Mouse (Mus musculus) MEL (cell line): ENCODE measurements at regions not wholly inside any gene's neighbourhood (a gene's known extent, or its start where the extent isn't known, plus 50 kb on each side); places are given as distances from the start of the nearest gene placed in this dataset.

Source experiments
- DNase-seq: peaks from one replicate; pipeline ENCODE4 v3.0.0; 2011; ENCODE audit warnings: low read depth, low spot score
- H3K27ac ChIP-seq: 2 replicates; pipeline ENCODE4 v1.5.1; 2012; ENCODE audit warnings: low read depth, mild to moderate bottlenecking, control low read depth, low read length, moderate library complexity; ENCODE audit not compliant: control insufficient read depth
- H3K27me3 ChIP-seq, 2 experiments: fragments of 150-350 bp in 1 of 2; sonication (generic) in 1 of 2; 2 replicates each; pipeline ENCODE4 v1.6.1; 2012; ENCODE audit warnings: low read length in 2 of 2, mild to moderate bottlenecking in 2 of 2, improper control_type of control experiment in 1 of 2, moderate library complexity in 1 of 2; ENCODE audit not compliant: insufficient read depth in 2 of 2, control insufficient read depth in 1 of 2
- H3K36me3 ChIP-seq, 2 experiments: 2 replicates each; pipeline ENCODE4 v1.6.1; 2012 to 2014; ENCODE audit warnings: low read length in 2 of 2, improper control_type of control experiment in 1 of 2, inconsistent platforms in 1 of 2, mild to moderate bottlenecking in 1 of 2; ENCODE audit not compliant: insufficient read depth in 2 of 2, control insufficient read depth in 1 of 2
- H3K4me1 ChIP-seq, 2 experiments: fragments of 150-350 bp in 1 of 2; sonication (generic) in 1 of 2; 2 replicates each; pipeline ENCODE4 v1.6.1; 2012; ENCODE audit warnings: low read length in 2 of 2, improper control_type of control experiment in 1 of 2, mild to moderate bottlenecking in 1 of 2; ENCODE audit not compliant: insufficient read depth in 2 of 2, control insufficient read depth in 1 of 2
- H3K4me3 ChIP-seq, 2 experiments: fragments of 150-350 bp in 1 of 2; sonication (generic) in 1 of 2; 2 replicates each; pipeline ENCODE4 v1.5.1; 2012; ENCODE audit warnings: low read depth in 2 of 2, low read length in 2 of 2, mild to moderate bottlenecking in 2 of 2, moderate library complexity in 2 of 2, control low read depth in 1 of 2, improper control_type of control experiment in 1 of 2; ENCODE audit not compliant: control insufficient read depth in 1 of 2, insufficient read depth in 1 of 2
- H3K79me2 ChIP-seq: 2 replicates; pipeline ENCODE4 v1.6.1; 2012; ENCODE audit warnings: mild to moderate bottlenecking, low read length, moderate library complexity; ENCODE audit not compliant: control insufficient read depth, poor library complexity, insufficient read depth
- H3K9ac ChIP-seq: 2 replicates; pipeline ENCODE4 v1.6.1; 2012; ENCODE audit warnings: low read depth, mild to moderate bottlenecking, control low read depth, low read length, moderate library complexity; ENCODE audit not compliant: control insufficient read depth, poor library complexity, severe bottlenecking
- H3K9me3 ChIP-seq: fragments of 150-350 bp; sonication (generic); replicated peaks from 2 replicates; pipeline ENCODE4 v1.6.1; 2012; ENCODE audit warnings: mild to moderate bottlenecking, low read length, improper control_type of control experiment, moderate library complexity; ENCODE audit not compliant: insufficient read depth
- CHD2 ChIP-seq: IDR thresholded peaks from 2 replicates; pipeline ENCODE4 v1.6.1; 2011; ENCODE audit warnings: low read length, improper control_type of control experiment
- CTCF ChIP-seq, 3 experiments: IDR thresholded peaks in 2 of 3; conservative IDR thresholded peaks in 1 of 3; 2 replicates each; pipeline ENCODE4 v1.5.1; 2011 to 2012; ENCODE audit warnings: low read length in 3 of 3, low read depth in 2 of 3, mild to moderate bottlenecking in 2 of 3, improper control_type of control experiment in 1 of 3, inconsistent platforms in 1 of 3, mixed read lengths in 1 of 3, moderate library complexity in 1 of 3; ENCODE audit not compliant: control insufficient read depth in 1 of 3, insufficient read depth in 1 of 3, poor library complexity in 1 of 3, severe bottlenecking in 1 of 3
- ELF1 ChIP-seq: IDR thresholded peaks from 2 replicates; pipeline ENCODE4 v1.6.1; 2014; ENCODE audit warnings: low read depth, mild to moderate bottlenecking, inconsistent platforms, low read length, improper control_type of control experiment, moderate library complexity
- EP300 ChIP-seq, 2 experiments: IDR thresholded peaks; 2 replicates each; pipeline ENCODE4 v1.6.1; 2011; ENCODE audit warnings: improper control_type of control experiment in 2 of 2, low read length in 2 of 2, low read depth in 1 of 2, mild to moderate bottlenecking in 1 of 2
- ETS1 ChIP-seq: IDR thresholded peaks from 2 replicates; pipeline ENCODE4 v1.6.1; 2012; ENCODE audit warnings: low read depth, mild to moderate bottlenecking, inconsistent platforms, low read length, improper control_type of control experiment, moderate library complexity
- GATA1 ChIP-seq: IDR thresholded peaks from 2 replicates; pipeline ENCODE4 v1.6.1; 2011; ENCODE audit warnings: low read depth, low read length, improper control_type of control experiment
- HCFC1 ChIP-seq: IDR thresholded peaks from 2 replicates; pipeline ENCODE4 v1.6.1; 2012; ENCODE audit warnings: low read depth, mild to moderate bottlenecking, inconsistent platforms, low read length, improper control_type of control experiment, moderate library complexity
- JUND ChIP-seq: IDR thresholded peaks from 2 replicates; pipeline ENCODE4 v1.6.1; 2011; ENCODE audit warnings: low read depth, mild to moderate bottlenecking, improper control_type of control experiment, low read length
- KAT2A ChIP-seq: conservative IDR thresholded peaks from 2 replicates; pipeline ENCODE4 v1.6.1; 2012; ENCODE audit warnings: low read depth, low read length, improper control_type of control experiment, inconsistent platforms
- MAFK ChIP-seq: IDR thresholded peaks from 2 replicates; pipeline ENCODE4 v1.6.1; 2011; ENCODE audit warnings: low read depth, mild to moderate bottlenecking, low read length, improper control_type of control experiment, borderline replicate concordance
- MAX ChIP-seq: IDR thresholded peaks from 2 replicates; pipeline ENCODE4 v1.6.1; 2011; ENCODE audit warnings: low read length, improper control_type of control experiment
- MAZ ChIP-seq: IDR thresholded peaks from 2 replicates; pipeline ENCODE4 v1.6.1; 2012; ENCODE audit warnings: low read depth, mild to moderate bottlenecking, inconsistent platforms, low read length, improper control_type of control experiment
- MEF2A ChIP-seq: IDR thresholded peaks from 2 replicates; pipeline ENCODE4 v1.6.1; 2014; ENCODE audit warnings: low read depth, mild to moderate bottlenecking, inconsistent platforms, low read length, improper control_type of control experiment; ENCODE audit not compliant: poor library complexity, insufficient replicate concordance, severe bottlenecking; ENCODE audit errors: extremely low read depth
- MYC ChIP-seq: IDR thresholded peaks from 2 replicates; pipeline ENCODE4 v1.6.1; 2011; ENCODE audit warnings: low read depth, mild to moderate bottlenecking, low read length, improper control_type of control experiment, moderate library complexity
- NRF1 ChIP-seq: IDR thresholded peaks from 2 replicates; pipeline ENCODE4 v1.6.1; 2014; ENCODE audit warnings: low read depth, mild to moderate bottlenecking, inconsistent platforms, low read length, improper control_type of control experiment, moderate library complexity; ENCODE audit not compliant: poor library complexity, insufficient read depth, severe bottlenecking
- POLR2AphosphoS2 ChIP-seq: IDR thresholded peaks from 2 replicates; pipeline ENCODE4 v1.6.1; 2011; ENCODE audit warnings: low read length, improper control_type of control experiment
- RAD21 ChIP-seq: IDR thresholded peaks from 2 replicates; pipeline ENCODE4 v1.6.1; 2011; ENCODE audit warnings: mild to moderate bottlenecking, low read depth, low read length, improper control_type of control experiment
- RCOR1 ChIP-seq: IDR thresholded peaks from 2 replicates; pipeline ENCODE4 v1.6.1; 2012; ENCODE audit warnings: low read depth, mild to moderate bottlenecking, inconsistent platforms, low read length, improper control_type of control experiment
- SIN3A ChIP-seq: IDR thresholded peaks from 2 replicates; pipeline ENCODE4 v1.6.1; 2012; ENCODE audit warnings: low read length, improper control_type of control experiment, inconsistent platforms
- SMC3 ChIP-seq: IDR thresholded peaks from 2 replicates; pipeline ENCODE4 v1.6.1; 2011; ENCODE audit warnings: low read depth, low read length, improper control_type of control experiment
- TBP ChIP-seq: IDR thresholded peaks from 2 replicates; pipeline ENCODE4 v1.8.0; 2011; ENCODE audit warnings: low read depth, low read length, improper control_type of control experiment
- TCF12 ChIP-seq: IDR thresholded peaks from 2 replicates; pipeline ENCODE4 v1.6.1; 2014; ENCODE audit warnings: low read depth, mild to moderate bottlenecking, inconsistent platforms, low read length, improper control_type of control experiment, moderate library complexity
- UBTF ChIP-seq: IDR thresholded peaks from 2 replicates; pipeline ENCODE4 v1.6.1; 2012; ENCODE audit warnings: low read depth, mild to moderate bottlenecking, inconsistent platforms, low read length, improper control_type of control experiment, moderate library complexity, borderline replicate concordance; ENCODE audit not compliant: insufficient read depth
- USF1 ChIP-seq: IDR thresholded peaks from 2 replicates; pipeline ENCODE4 v1.6.1; 2014; ENCODE audit warnings: low read depth, mild to moderate bottlenecking, inconsistent platforms, low read length, improper control_type of control experiment, moderate library complexity
- ZC3H11A ChIP-seq: IDR thresholded peaks from 2 replicates; pipeline ENCODE4 v1.6.1; 2012; ENCODE audit warnings: low read depth, mild to moderate bottlenecking, inconsistent platforms, low read length, improper control_type of control experiment
- ZMIZ1 ChIP-seq: IDR thresholded peaks from 2 replicates; pipeline ENCODE4 v1.6.1; 2012; ENCODE audit warnings: low read depth, mild to moderate bottlenecking, inconsistent platforms, low read length, improper control_type of control experiment, moderate library complexity

GRCm38 (mm10) chr4:91135327-91135726 lies 265.3 kb downstream of the Elavl2 start:
- no peak for DNase-seq
- no peak for TF ChIP-seq ZMIZ1
- TF ChIP-seq MAZ = no peak
- TF ChIP-seq RAD21 = no peak
- TF ChIP-seq CHD2 = no peak
- TF ChIP-seq MYC = no peak
- TF ChIP-seq CTCF (IDR thresholded peaks at IDR 0.05 in 2 of 3, conservative IDR thresholded peaks at IDR 0.05 in 1 of 3; ENCODE audit: control insufficient read depth in 1 of 3, insufficient read depth in 1 of 3, low read depth in 2 of 3, low read length in 3 of 3, poor library complexity in 1 of 3, severe bottlenecking in 1 of 3) = no peak
- no peak for TF ChIP-seq EP300 (IDR thresholded peaks at IDR 0.05; ENCODE audit: low read depth in 1 of 2, low read length in 2 of 2)
- no peak for TF ChIP-seq SIN3A
- TF ChIP-seq GATA1 = no peak
- TF ChIP-seq ETS1 = no peak
- no peak for TF ChIP-seq TBP
- no peak for TF ChIP-seq JUND
- no peaks in the 10 kb centered on the region for H3K27me3 ChIP-seq
- H3K9ac ChIP-seq = no peak overlapping the region
- no peaks in the 10 kb centered on the region for H3K9me3 ChIP-seq
- H3K79me2 ChIP-seq = no peaks in the 10 kb centered on the region
- H3K4me1 ChIP-seq = no peaks in the 10 kb centered on the region
- H3K36me3 ChIP-seq = no peaks in the 10 kb centered on the region
- no peak overlapping the region for H3K27ac ChIP-seq
- no peak overlapping the region for H3K4me3 ChIP-seq

- H3K36me3 ChIP-seq = no peaks in the 10 kb centered on the region
- no peak overlapping the region for H3K4me3 ChIP-seq
- no peak for DNase-seq
- no peaks in the 10 kb centered on the region for H3K27me3 ChIP-seq
- no peaks in the 10 kb centered on the region for H3K79me2 ChIP-seq
- TF ChIP-seq HCFC1 = no peak
- no peak for TF ChIP-seq EP300 (IDR thresholded peaks at IDR 0.05; ENCODE audit: low read depth in 1 of 2, low read length in 2 of 2)
- TF ChIP-seq KAT2A = no peak
- TF ChIP-seq TBP = no peak
- no peak for TF ChIP-seq SMC3
- TF ChIP-seq GATA1 = no peak
- TF ChIP-seq JUND = no peak
- no peak for TF ChIP-seq RCOR1
- no peaks in the 10 kb centered on the region for H3K9me3 ChIP-seq
- no peak overlapping the region for H3K9ac ChIP-seq
- no peak overlapping the region for H3K27ac ChIP-seq
- H3K4me1 ChIP-seq = no peaks in the 10 kb centered on the region
Measured at GRCm38 (mm10) chr4:91132266-91132665, 268.3 kb downstream of the Elavl2 start.

GRCm38 (mm10) chr4:91120277-91120676 lies 280.3 kb downstream of the Elavl2 start:
- no peaks in the 10 kb centered on the region for H3K79me2 ChIP-seq
- peaks cover 0 to 5% of the 10 kb centered on the region in 2 experiments; a peak in 2 of 4 replicates for H3K36me3 ChIP-seq
- no peak overlapping the region for H3K9ac ChIP-seq
- H3K27ac ChIP-seq = no peak overlapping the region
- H3K27me3 ChIP-seq = no peaks in the 10 kb centered on the region
- H3K4me3 ChIP-seq = no peak overlapping the region
- peaks cover 0 to 7% of the 10 kb centered on the region in 2 experiments; a peak in 2 of 4 replicates for H3K4me1 ChIP-seq
- no peaks in the 10 kb centered on the region for H3K9me3 ChIP-seq
- peak; percentile 20 for DNase-seq
- TF ChIP-seq MAFK (no peak), MEF2A (peak; percentile 79; the same call in 1 of the 2 replicates), POLR2AphosphoS2 (no peak), UBTF (no peak), TCF12 (peak; percentile 75), ZMIZ1 (no peak), ELF1 (no peak), MAX (no peak), KAT2A (no peak), ZC3H11A (no peak), ETS1 (peak; percentile 73), USF1 (peak; percentile 52; the same call in 1 of the 2 replicates), MYC (no peak), NRF1 (no peak), TBP (no peak), JUND (no peak)
